Mouse (Mus musculus) hindbrain, postnatal 0 days (tissue): ENCODE measurements around the gene Gm49395. TPM values are rescaled to one million over a fixed set of nuclear protein-coding genes. Genes with fewer than 3 reads are reported as not detected.

Source experiments
- ATAC-seq: fragments of 200-750 bp; cut with Nextera tagmentation; 2 replicates; pipeline ENCODE4 v1.8.0; 2017; ENCODE audit warnings: mild to moderate bottlenecking, moderate TSS enrichment, moderate library complexity
- DNase-seq: peaks from one replicate; pipeline ENCODE4 v3.0.0-alpha.2; 2015; ENCODE audit warnings: low spot score
- H3K27ac ChIP-seq: fragments of 300-500 bp; sonication (generic); 2 replicates; pipeline ENCODE4 v1.5.1; 2014; ENCODE audit warnings: mild to moderate bottlenecking
- H3K27me3 ChIP-seq: fragments of 300-500 bp; sonication (generic); 2 replicates; pipeline ENCODE4 v1.6.1; 2014; ENCODE audit warnings: low read length, mixed read lengths; ENCODE audit not compliant: insufficient read depth
- H3K36me3 ChIP-seq: fragments of 300-500 bp; sonication (generic); 2 replicates; pipeline ENCODE4 v1.6.1; 2014; ENCODE audit warnings: low read length, mixed read lengths; ENCODE audit not compliant: insufficient read depth
- H3K4me1 ChIP-seq: fragments of 300-500 bp; sonication (generic); 2 replicates; pipeline ENCODE4 v1.6.1; 2014; ENCODE audit warnings: antibody characterized with exemption, low read length, mixed read lengths; ENCODE audit not compliant: insufficient read depth
- H3K4me2 ChIP-seq: fragments of 300-500 bp; sonication (generic); 2 replicates; pipeline ENCODE4 v1.6.1; 2014; ENCODE audit warnings: low read depth, mild to moderate bottlenecking, low read length, moderate library complexity, mixed read lengths
- H3K4me3 ChIP-seq: fragments of 300-500 bp; sonication (generic); 2 replicates; pipeline ENCODE4 v1.5.1; 2014; ENCODE audit warnings: low read length
- H3K9ac ChIP-seq: fragments of 300-500 bp; sonication (generic); replicated peaks from 2 replicates; pipeline ENCODE4 v1.6.1; 2014; ENCODE audit warnings: mild to moderate bottlenecking, low read length, moderate library complexity, mixed read lengths
- H3K9me3 ChIP-seq: fragments of 300-500 bp; sonication (generic); 2 replicates; pipeline ENCODE4 v1.6.1; 2016; ENCODE audit warnings: low read length, mixed read lengths
- CTCF ChIP-seq: IDR thresholded peaks from 2 replicates; pipeline ENCODE4 v1.5.1; 2016; ENCODE audit warnings: antibody characterized with exemption, control low read depth, low read depth
- WGBS: fragments of 180-500 bp; shearing (Covaris S2); extraction: QIAGEN DNeasy Blood & Tissue Kit; methylation state at CpG from one replicate; pipeline ENCODE4 v1.1.7; 2014; 5-methylcytosine and 5-hydroxymethylcytosine counted together
- polyA plus RNA-seq: library from polyadenylated mRNA; unstranded; fragments of >200 nt; fragmentation: Nextera tagmentation; extraction: Ambion mirVana; gene quantifications from 2 replicates; pipeline ENCODE4 v1.2.1, GENCODE M21; 2015
- total RNA-seq: library from RNA; depleted of rRNA; stranded (reverse); fragments of >200 nt; gene quantifications from 2 replicates; pipeline ENCODE4 v1.2.3, GENCODE M21; 2014

The Gm49395 gene
- total and polyA plus RNA-seq, 2 experiments from 2014 or later = 2.9 TPM; not detected in 1

DNA sequence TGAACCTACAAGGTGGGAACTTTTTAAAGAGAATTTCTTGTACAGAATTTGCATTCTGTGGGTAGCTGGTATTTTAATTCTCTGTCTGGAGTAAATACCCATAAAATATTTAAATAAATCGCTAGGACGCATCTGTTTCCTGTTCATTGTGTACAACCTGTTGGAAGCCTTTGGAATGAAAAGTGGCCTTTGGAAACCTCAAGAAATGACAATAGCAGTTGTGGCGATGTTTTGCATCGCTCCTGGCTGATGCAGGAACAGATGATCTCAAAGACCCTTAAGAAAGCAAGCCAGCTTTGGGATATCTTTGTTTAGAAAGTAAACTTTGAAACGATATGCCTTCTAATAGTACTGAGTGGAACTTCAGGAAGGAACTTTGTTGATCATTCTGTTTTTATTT is 17.0 kb upstream of the Gm49395 start:
- Histone ChIP-seq H3K27me3 (no peaks in the 10 kb centered on the region), H3K4me2 (no peak overlapping the region), H3K36me3 (no peaks in the 10 kb centered on the region), H3K9me3 (no peaks in the 10 kb centered on the region), H3K4me1 (no peaks in the 10 kb centered on the region), H3K27ac (no peak overlapping the region), H3K4me3 (no peak overlapping the region), H3K9ac (no peak overlapping the region)
- 49% methylated on average over 5 of the region's 5 CpGs for WGBS
- DNase-seq (no peak), ATAC-seq (no peak)
- no peak for TF ChIP-seq CTCF

DNA sequence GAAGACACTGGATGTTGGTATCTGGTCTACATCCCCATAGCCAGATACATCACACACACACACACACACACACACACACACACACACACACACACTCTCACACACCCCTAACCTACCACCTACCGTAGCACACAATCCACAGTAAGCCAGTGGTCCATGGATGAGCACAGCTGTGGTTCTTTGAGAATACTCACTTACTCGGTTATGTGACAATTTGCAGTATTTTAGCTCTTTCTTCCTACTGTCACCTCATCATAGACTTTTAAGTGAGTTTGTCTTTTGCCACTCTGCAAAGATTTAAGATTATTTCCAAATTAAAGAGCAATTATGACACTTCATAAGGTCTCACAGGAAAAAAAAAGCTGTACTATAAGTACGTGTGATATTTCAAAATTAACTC is 16.5 kb upstream of the Gm49395 start:
- TF ChIP-seq CTCF = no peak
- H3K4me2 ChIP-seq = no peak overlapping the region
- 76% methylated on average over 3 of the region's 3 CpGs for WGBS

DNA sequence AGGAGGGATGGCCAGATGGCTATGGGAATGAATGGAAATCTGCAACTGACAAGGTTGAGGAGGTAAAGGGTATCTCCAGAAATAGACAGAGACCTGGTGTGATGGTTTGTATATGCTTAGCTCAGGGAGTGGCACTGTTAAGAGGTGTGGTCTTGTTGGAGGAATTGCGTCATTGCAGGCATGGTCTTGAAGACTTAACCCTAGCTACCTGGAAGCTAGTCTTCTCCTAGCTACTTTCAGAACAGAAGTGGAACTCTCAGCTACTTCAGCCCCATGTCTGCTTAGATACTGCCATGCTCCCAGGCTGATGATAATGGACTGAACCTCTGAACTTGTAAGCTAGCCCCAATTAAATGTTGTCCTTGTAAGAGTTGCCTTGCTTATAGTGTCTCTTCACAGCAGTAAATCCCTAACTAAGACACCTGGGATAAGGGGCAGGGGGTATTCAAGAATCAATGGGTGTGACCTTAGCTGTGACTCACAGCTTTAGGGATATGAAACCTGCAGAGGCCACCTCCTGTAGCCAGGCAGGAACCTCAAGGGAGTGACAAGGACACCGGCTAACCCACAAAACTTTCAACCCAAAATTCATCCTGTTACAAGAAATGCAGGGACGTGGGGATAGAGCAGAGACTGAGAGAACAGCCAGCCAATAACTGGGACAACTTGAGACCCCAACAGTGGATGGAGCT is 15.4 kb upstream of the Gm49395 start:
- no peaks in the 10 kb centered on the region for H3K4me1 ChIP-seq
- H3K4me3 ChIP-seq = no peak overlapping the region
- no peak overlapping the region for H3K9ac ChIP-seq
- ATAC-seq = no peak
- no peak for TF ChIP-seq CTCF
- no peaks in the 10 kb centered on the region for H3K9me3 ChIP-seq
- H3K36me3 ChIP-seq = no peaks in the 10 kb centered on the region
- 81% methylated on average over 3 of the region's 3 CpGs for WGBS
- H3K4me2 ChIP-seq = no peak overlapping the region
- no peaks in the 10 kb centered on the region for H3K27me3 ChIP-seq
- no peak for DNase-seq
- H3K27ac ChIP-seq = no peak overlapping the region

More for the DNA sequence above, 16.5 kb upstream of the Gm49395 start:
- Histone ChIP-seq H3K4me1 (no peaks in the 10 kb centered on the region), H3K27ac (no peak overlapping the region), H3K9ac (no peak overlapping the region), H3K9me3 (no peaks in the 10 kb centered on the region), H3K27me3 (no peaks in the 10 kb centered on the region), H3K4me3 (no peak overlapping the region), H3K36me3 (no peaks in the 10 kb centered on the region)
- no peak for DNase-seq
- no peak for ATAC-seq

DNA sequence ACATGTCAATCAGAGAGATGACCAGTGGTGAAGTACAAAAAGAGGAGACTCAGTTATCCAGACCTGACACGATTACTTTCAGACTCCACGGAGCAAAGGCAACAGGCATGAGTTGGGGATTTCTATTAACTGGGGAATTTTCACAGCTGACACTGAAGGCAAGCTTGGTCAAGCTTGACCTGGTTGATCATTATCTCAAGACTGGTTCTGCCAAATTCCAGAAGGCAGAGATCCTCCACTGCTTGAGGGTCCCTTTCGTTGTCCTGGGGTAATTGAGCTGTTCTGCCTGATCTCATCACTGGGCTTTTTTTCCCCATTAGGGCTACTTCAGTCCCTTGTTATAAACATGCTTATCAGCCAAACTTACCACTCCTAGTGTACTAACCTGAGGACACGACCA is 7.9 kb upstream of the Gm49395 start:
- Histone ChIP-seq H3K4me2 (no peak overlapping the region), H3K9me3 (no peaks in the 10 kb centered on the region), H3K27ac (no peak overlapping the region), H3K36me3 (no peaks in the 10 kb centered on the region), H3K27me3 (no peaks in the 10 kb centered on the region), H3K9ac (no peak overlapping the region), H3K4me3 (no peak overlapping the region), H3K4me1 (no peaks in the 10 kb centered on the region)
- no peak for DNase-seq
- no peak for TF ChIP-seq CTCF
- no peak for ATAC-seq
- WGBS = 84% methylated on average over 4 of the region's 4 CpGs

DNA sequence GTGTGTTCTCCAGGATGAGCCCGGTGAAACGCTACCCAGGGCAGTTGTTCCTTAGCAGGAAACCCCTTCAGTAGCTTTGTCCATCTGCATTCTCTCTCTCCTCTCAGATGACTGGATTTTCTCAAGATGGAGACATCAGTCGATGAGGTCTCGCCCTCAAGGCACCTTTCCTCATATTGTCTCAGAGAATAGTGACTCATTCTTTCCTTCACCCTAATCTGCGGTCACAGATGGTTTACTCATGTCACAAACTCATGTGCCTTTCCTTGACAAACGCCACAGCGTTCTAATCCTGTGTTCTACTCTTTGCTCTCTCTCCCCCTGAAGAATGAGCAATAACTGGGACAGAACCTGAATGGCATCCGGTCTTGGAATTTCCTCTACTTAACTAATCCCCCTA is 5.7 kb upstream of the Gm49395 start:
- Histone ChIP-seq H3K4me1 (no peaks in the 10 kb centered on the region), H3K9ac (no peak overlapping the region), H3K9me3 (no peaks in the 10 kb centered on the region), H3K27ac (no peak overlapping the region), H3K4me3 (no peak overlapping the region), H3K4me2 (no peak overlapping the region), H3K36me3 (no peaks in the 10 kb centered on the region), H3K27me3 (no peaks in the 10 kb centered on the region)
- 91% methylated on average over 8 of the region's 8 CpGs for WGBS
- ATAC-seq (no peak), DNase-seq (no peak)
- TF ChIP-seq CTCF = no peak

DNA sequence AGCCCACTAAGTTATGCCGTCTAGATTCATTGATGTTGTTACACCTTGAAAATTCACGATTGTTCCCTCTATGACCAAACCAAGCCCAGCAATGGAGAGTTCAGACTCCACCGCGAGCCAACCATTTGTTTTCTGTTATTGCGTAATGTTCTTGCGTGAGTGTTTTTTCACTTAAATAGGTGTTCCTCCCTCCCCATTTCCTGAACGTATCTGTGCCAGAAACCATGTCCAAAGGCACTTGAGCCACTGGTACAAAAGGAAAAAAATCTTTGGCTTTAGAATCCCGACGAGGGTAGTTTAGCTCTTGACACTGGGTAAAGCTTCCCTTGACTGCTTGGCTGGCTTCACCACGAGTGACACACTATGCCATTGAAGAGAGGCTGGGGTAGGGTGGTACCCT is 4.5 kb upstream of the Gm49395 start:
- TF ChIP-seq CTCF = no peak
- H3K4me1 ChIP-seq = 0 out of 2 replicates have a peak, but pooled peaks cover 2% of the 10 kb centered on the region
- ATAC-seq (no peak), DNase-seq (no peak)
- H3K9me3 ChIP-seq = no peaks in the 10 kb centered on the region
- no peak overlapping the region for H3K27ac ChIP-seq
- WGBS = 83% methylated on average over 10 of the region's 10 CpGs
- no peak overlapping the region for H3K4me3 ChIP-seq
- no peaks in the 10 kb centered on the region for H3K27me3 ChIP-seq
- H3K9ac ChIP-seq = no peak overlapping the region
- no peaks in the 10 kb centered on the region for H3K36me3 ChIP-seq
- no peak overlapping the region for H3K4me2 ChIP-seq

DNA sequence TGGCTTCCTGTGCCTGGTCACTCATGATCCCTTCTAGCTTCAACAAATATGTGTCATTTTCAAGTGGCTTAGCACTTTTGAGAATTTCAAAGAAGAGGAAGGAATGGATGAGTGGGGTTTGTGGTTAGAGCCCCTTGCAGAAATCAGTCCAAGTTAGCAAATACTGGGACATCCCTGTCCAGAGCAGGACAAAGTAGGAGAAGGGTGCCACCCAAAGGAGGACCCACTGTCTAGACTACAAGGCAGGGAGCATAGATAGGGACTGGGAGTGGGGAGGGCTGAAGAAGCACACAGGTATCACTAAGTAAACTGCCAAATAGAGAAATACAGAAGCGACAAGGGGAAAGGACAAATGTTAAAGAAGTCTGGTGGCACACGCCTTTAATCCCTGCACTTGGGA is 1.0 kb upstream of the Gm49395 start:
- no peak overlapping the region for H3K9ac ChIP-seq
- H3K27me3 ChIP-seq = no peaks in the 10 kb centered on the region
- DNase-seq (no peak), ATAC-seq (no peak)
- no peaks in the 10 kb centered on the region for H3K9me3 ChIP-seq
- 97% methylated on average over 2 of the region's 2 CpGs for WGBS
- H3K4me2 ChIP-seq = no peak overlapping the region
- H3K4me3 ChIP-seq = no peak overlapping the region
- TF ChIP-seq CTCF = no peak
- no peaks in the 10 kb centered on the region for H3K36me3 ChIP-seq
- 0 out of 2 replicates have a peak, but pooled peaks cover 3% of the 10 kb centered on the region for H3K4me1 ChIP-seq
- no peak overlapping the region for H3K27ac ChIP-seq
